Mouse (Mus musculus) lung, postnatal 14 days (tissue): ENCODE measurements around the gene Olfr829.
"Not testable (repeated sequence)": the region's sequence is repeated elsewhere in the genome, so short reads cannot be mapped to it uniquely, and the experiment has no call there.

Experiments used
- DNase-seq: peaks from one replicate; pipeline ENCODE4 v3.0.0; 2021

Olfr829 gene

GRCm38 (mm10) chr9:18854633-18855032, at the start of gene Olfr829:
TSS of gene Olfr829 (plus strand) at chr9:18854933.
- no peak for DNase-seq

- no peak for DNase-seq
These were observed 35.3 kb upstream of the Olfr829 start, which contains the start of gene Olfr828 for GRCm38 (mm10) chr9:18819426-18819825. TSS of gene Olfr828 (minus strand) at chr9:18819526.

- no peak for DNase-seq
These were observed 19.7 kb downstream of the Olfr829 start, which contains the start of gene Olfr830 for GRCm38 (mm10) chr9:18874393-18874792. TSS of gene Olfr830 (plus strand) at chr9:18874693.

- DNase-seq: not testable (repeated sequence)
These were observed 53.0 kb downstream of the Olfr829 start for GRCm38 (mm10) chr9:18907699-18908098.
